8 mouse cellular contexts compared by ENCODE assay signal in the genomic region with DNA sequence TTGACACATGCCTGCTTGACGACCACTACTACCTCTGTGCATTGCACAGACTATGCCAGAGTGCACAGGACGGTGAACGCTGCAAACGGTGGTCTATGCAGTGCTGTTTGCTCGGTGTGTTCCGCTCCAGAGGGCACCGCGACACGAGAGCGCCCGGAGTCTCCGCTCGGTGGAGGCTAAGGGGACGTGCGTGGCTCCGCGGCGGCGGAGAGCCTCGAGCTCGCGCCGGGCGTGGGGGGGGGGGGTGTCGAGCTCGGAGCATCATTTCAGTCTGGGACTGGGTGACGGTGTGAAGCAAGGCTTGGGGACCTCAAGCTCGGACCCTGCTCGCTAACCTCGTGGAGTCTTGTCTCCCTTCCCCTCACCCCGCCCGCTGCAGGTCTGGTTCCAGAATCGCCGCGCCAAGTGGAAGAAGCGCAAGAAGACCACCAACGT. TPM values are rescaled to one million over a fixed set of nuclear protein-coding genes. Genes with fewer than 3 reads are reported as not detected.
DNase-seq lines count a peak whose midpoint lies in the region; ATAC-seq and TF ChIP-seq lines count a peak whose summit lies in the region.
"Had no signal": no experiment of that assay in that cellular context is flagged by ENCODE, and none has a peak within 500 bp of the region (broad histone marks: within the 10 kb centered on the region; RNA-seq: fewer than 3 reads in every experiment).

No protein-coding gene starts in this region.

- no peak for TF ChIP-seq CTCF in lung, postnatal 0 days (IDR thresholded peaks at IDR 0.05)

- peak; percentile 12; the same call in 1 of the 2 replicates for ATAC-seq in lung, postnatal 0 days
- peak; percentile 40 for ATAC-seq in forebrain, embryonic 14.5 days
- ATAC-seq in limb, embryonic 14.5 days (ENCODE audit: low FRiP score, low read depth) = no peak
- ATAC-seq in stomach, embryonic 15.5 days (ENCODE audit: insufficient read depth, low FRiP score, low read depth) = 0 out of 2 replicates have a peak, but pooled peaks have one; percentile 4

- H3K27ac ChIP-seq in lung, postnatal 0 days (ENCODE audit: low read length) = no peak overlapping the region
- no peak overlapping the region for H3K27ac ChIP-seq in forebrain, embryonic 14.5 days (ENCODE audit: low read depth, low read length)
- H3K27ac ChIP-seq in limb, embryonic 14.5 days (replicated peaks; ENCODE audit: low read depth, low read length) = no peak overlapping the region
- no peak overlapping the region for H3K27ac ChIP-seq in stomach, embryonic 15.5 days

- no peak for TF ChIP-seq POLR2A in limb, embryonic 14.5 days (IDR thresholded peaks at IDR 0.05; ENCODE audit: borderline replicate concordance, extremely low read depth, insufficient read depth, insufficient read length)

- H3K4me2 ChIP-seq in lung, postnatal 0 days (replicated peaks; ENCODE audit: low read depth, low read length) = peak overlapping the region; percentile 75
- peak overlapping the region; percentile 61 for H3K4me2 ChIP-seq in forebrain, embryonic 14.5 days (ENCODE audit: low read length)
- H3K4me2 ChIP-seq in limb, embryonic 14.5 days (replicated peaks; ENCODE audit: low read depth, low read length, severe bottlenecking) = peak overlapping the region; percentile 85
- H3K4me2 ChIP-seq in stomach, embryonic 15.5 days = peak overlapping the region; percentile 91

- DNase-seq in lung, postnatal 0 days (ENCODE audit: low spot score) = no peak
- DNase-seq in lung, postnatal 36 days = no peak
- no peak for DNase-seq in forebrain, embryonic 14.5 days (ENCODE audit: low spot score)
- DNase-seq in limb, embryonic 14.5 days (ENCODE audit: low spot score) = no peak
- DNase-seq in adrenal gland, postnatal 14 days = no peak
- DNase-seq in frontal cortex, adult 2 months (ENCODE audit: extremely low spot score in 1 of 2, low spot score in 1 of 2) = no peak

- H3K4me3 ChIP-seq in lung, postnatal 0 days (ENCODE audit: low read depth, low read length) = peak overlapping the region; percentile 40
- peak overlapping the region; percentile 32 for H3K4me3 ChIP-seq in forebrain, embryonic 14.5 days (ENCODE audit: low read depth, low read length)
- H3K4me3 ChIP-seq in limb, embryonic 14.5 days (replicated peaks; ENCODE audit: low read length) = peak overlapping the region; percentile 46
- H3K4me3 ChIP-seq in stomach, embryonic 15.5 days (replicated peaks) = peak overlapping the region; percentile 41

- WGBS in lung, postnatal 0 days = under 1% methylated on average over 37 of the region's 37 CpGs
- WGBS in forebrain, embryonic 14.5 days = under 1% methylated on average over 33 of the region's 37 CpGs
- under 1% methylated on average over 29 of the region's 37 CpGs for WGBS in limb, embryonic 14.5 days
- WGBS in stomach, embryonic 15.5 days = 1% methylated on average over 36 of the region's 37 CpGs

- peaks cover 73% of the 10 kb centered on the region for H3K27me3 ChIP-seq in lung, postnatal 0 days (replicated peaks; ENCODE audit: insufficient read depth, low read length)
- H3K27me3 ChIP-seq in forebrain, embryonic 14.5 days (replicated peaks; ENCODE audit: control insufficient read depth, insufficient read depth, low read length) = peaks cover 83% of the 10 kb centered on the region
- peaks cover 89% of the 10 kb centered on the region for H3K27me3 ChIP-seq in limb, embryonic 14.5 days (ENCODE audit: control insufficient read depth, insufficient read depth, low read length)
- H3K27me3 ChIP-seq in stomach, embryonic 15.5 days (replicated peaks) = peaks cover 75% of the 10 kb centered on the region

- no peak overlapping the region for H3K9ac ChIP-seq in lung, postnatal 0 days (replicated peaks; ENCODE audit: low read depth)
- peak overlapping the region; percentile 32; the same call in 1 of the 2 replicates for H3K9ac ChIP-seq in forebrain, embryonic 14.5 days (ENCODE audit: low read length)
- H3K9ac ChIP-seq in limb, embryonic 14.5 days (ENCODE audit: low read depth, low read length, severe bottlenecking) = no peak overlapping the region
- H3K9ac ChIP-seq in stomach, embryonic 15.5 days = no peak overlapping the region

- H3K4me1 ChIP-seq in lung, postnatal 0 days (ENCODE audit: insufficient read depth, low read depth, low read length) = no peaks in the 10 kb centered on the region
- peaks cover 11% of the 10 kb centered on the region for H3K4me1 ChIP-seq in forebrain, embryonic 14.5 days (ENCODE audit: control insufficient read depth, insufficient read depth, low read length)
- peaks cover 17% of the 10 kb centered on the region for H3K4me1 ChIP-seq in limb, embryonic 14.5 days (ENCODE audit: control insufficient read depth, insufficient read depth, low read length)
- peaks cover 28% of the 10 kb centered on the region for H3K4me1 ChIP-seq in stomach, embryonic 15.5 days

- no peaks in the 10 kb centered on the region for H3K36me3 ChIP-seq in lung, postnatal 0 days (ENCODE audit: insufficient read depth, low read length)
- H3K36me3 ChIP-seq in forebrain, embryonic 14.5 days (ENCODE audit: control insufficient read depth, insufficient read depth, low read length) = no peaks in the 10 kb centered on the region
- H3K36me3 ChIP-seq in limb, embryonic 14.5 days (ENCODE audit: control insufficient read depth, insufficient read depth, low read length) = no peaks in the 10 kb centered on the region
- no peaks in the 10 kb centered on the region for H3K36me3 ChIP-seq in stomach, embryonic 15.5 days

- no peaks in the 10 kb centered on the region for H3K9me3 ChIP-seq in lung, postnatal 0 days (ENCODE audit: low read length)
- H3K9me3 ChIP-seq in forebrain, embryonic 14.5 days (replicated peaks; ENCODE audit: control insufficient read depth, low read length) = no peaks in the 10 kb centered on the region
- H3K9me3 ChIP-seq in limb, embryonic 14.5 days (ENCODE audit: control insufficient read depth, low read length) = no peaks in the 10 kb centered on the region
- H3K9me3 ChIP-seq in stomach, embryonic 15.5 days = no peaks in the 10 kb centered on the region

- TF ChIP-seq EP300 in lung, postnatal 0 days (IDR thresholded peaks at IDR 0.05) = no peak

RNA-seq across cellular contexts. Expression of a gene that starts 7.3 kb away (rescaled TPM):
- not detected in 2 replicates for polyA plus RNA-seq in lung, postnatal 0 days (2015; fragmentation: Nextera tagmentation; extraction: Ambion mirVana)
- polyA plus RNA-seq in forebrain, embryonic 14.5 days (2014; fragmentation: Nextera tagmentation; extraction: Ambion mirVana) = 2.5 and 2.8 TPM in 2 replicates
- 0.03 and 0.05 TPM in 2 replicates for polyA plus RNA-seq in limb, embryonic 14.5 days (2012; rRNA removed)
- not detected in 2 replicates for polyA plus RNA-seq in limb, embryonic 14.5 days (2014; fragmentation: Nextera tagmentation; extraction: Ambion mirVana)
- not detected in 2 replicates for polyA plus RNA-seq in stomach, embryonic 15.5 days (2015; fragmentation: Nextera tagmentation; extraction: Ambion mirVana)
- total RNA-seq in adrenal gland, postnatal 14 days (2021) = not detected in 2 replicates
- polyA plus RNA-seq in frontal cortex, adult 2 months (2012; rRNA removed) = 0.10 and 0.17 TPM in 2 replicates
- total RNA-seq: adrenal gland, postnatal 4 days had no signal
